Mouse (Mus musculus): ENCODE results near the gene Rnaseh2c. TPM values are rescaled to one million over a fixed set of nuclear protein-coding genes. Genes with fewer than 3 reads are reported as not detected.

The Rnaseh2c gene
- polyA plus RNA-seq, 1 experiment from 2014 or later, result 68.2 TPM

GRCm38 (mm10) chr19:5637069-5638047 lies 35.7 kb downstream of the Rnaseh2c start, which contains the start of gene Rela:
TSS of gene Rela (plus strand) at chr19:5637483.
- WGBS, result under 1% methylated on average over 88 of the region's 109 CpGs

DNA sequence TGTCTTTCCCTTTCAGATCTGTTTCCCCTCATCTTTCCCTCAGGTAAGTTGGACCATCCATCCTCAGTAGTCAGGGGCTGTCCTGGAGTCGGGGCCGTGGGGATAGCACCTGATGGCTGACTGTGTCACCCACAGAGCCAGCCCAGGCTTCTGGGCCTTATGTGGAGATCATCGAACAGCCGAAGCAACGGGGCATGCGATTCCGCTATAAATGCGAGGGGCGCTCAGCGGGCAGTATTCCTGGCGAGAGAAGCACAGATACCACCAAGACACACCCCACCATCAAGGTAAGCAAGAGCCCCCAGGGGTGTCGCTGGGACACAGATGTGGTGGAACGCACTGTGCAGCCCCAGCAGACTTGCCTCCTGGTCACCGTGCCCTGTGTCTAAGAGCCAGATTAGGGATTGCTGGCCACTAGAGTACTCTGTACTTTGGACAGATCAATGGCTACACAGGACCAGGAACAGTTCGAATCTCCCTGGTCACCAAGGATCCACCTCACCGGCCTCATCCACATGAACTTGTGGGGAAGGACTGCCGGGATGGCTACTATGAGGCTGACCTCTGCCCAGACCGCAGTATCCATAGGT lies 36.8 kb downstream of the Rnaseh2c start:
- WGBS, result 89% methylated on average over 18 of the region's 18 CpGs
- Histone ChIP-seq H3K9me3 (replicated peaks) (no peaks in the 10 kb centered on the region), H3K4me2 (peak overlapping the region; percentile 91), H3K36me3 (peaks cover 40% of the 10 kb centered on the region), H3K27me3 (replicated peaks) (no peaks in the 10 kb centered on the region), H3K4me1 (peaks cover 32% of the 10 kb centered on the region), H3K4me3 (replicated peaks) (peak overlapping the region; percentile 89), H3K27ac (replicated peaks) (peak overlapping the region; percentile 92), H3K9ac (replicated peaks) (peak overlapping the region; percentile 88)
- ATAC-seq (ENCODE audit: low FRiP score), result no peak

More at GRCm38 (mm10) chr19:5637069-5638047, 35.7 kb downstream of the Rnaseh2c start, which contains the start of gene Rela:
- Histone ChIP-seq H3K27me3 (replicated peaks) (no peaks in the 10 kb centered on the region), H3K9me3 (replicated peaks) (no peaks in the 10 kb centered on the region), H3K27ac (replicated peaks) (peak within 1 kb of the TSS; percentile 92), H3K36me3 (peaks cover 29% of the 10 kb centered on the region), H3K4me3 (replicated peaks) (peak within 1 kb of the TSS; percentile 89), H3K9ac (replicated peaks) (peak within 1 kb of the TSS; percentile 88), H3K4me1 (peaks cover 32% of the 10 kb centered on the region), H3K4me2 (peak within 1 kb of the TSS; percentile 91)
- peak; percentile 89 for ATAC-seq (ENCODE audit: low FRiP score)

GRCm38 (mm10) chr19:5640339-5640738 lies 38.7 kb downstream of the Rnaseh2c start:
- no peak overlapping the region for H3K27ac ChIP-seq (replicated peaks)
- H3K4me3 ChIP-seq (replicated peaks), result no peak overlapping the region
- no peaks in the 10 kb centered on the region for H3K27me3 ChIP-seq (replicated peaks)
- no peaks in the 10 kb centered on the region for H3K9me3 ChIP-seq (replicated peaks)
- 71% methylated on average over 9 of the region's 9 CpGs for WGBS
- H3K4me2 ChIP-seq, result no peak overlapping the region
- peaks cover 58% of the 10 kb centered on the region for H3K36me3 ChIP-seq
- peaks cover 32% of the 10 kb centered on the region for H3K4me1 ChIP-seq
- ATAC-seq (ENCODE audit: low FRiP score), result no peak
- H3K9ac ChIP-seq (replicated peaks), result no peak overlapping the region

GRCm38 (mm10) chr19:5641021-5641420 lies 39.3 kb downstream of the Rnaseh2c start:
- H3K27ac ChIP-seq (replicated peaks), result no peak overlapping the region
- 93% methylated on average over 17 of the region's 17 CpGs for WGBS
- no peak for ATAC-seq (ENCODE audit: low FRiP score)

DNA sequence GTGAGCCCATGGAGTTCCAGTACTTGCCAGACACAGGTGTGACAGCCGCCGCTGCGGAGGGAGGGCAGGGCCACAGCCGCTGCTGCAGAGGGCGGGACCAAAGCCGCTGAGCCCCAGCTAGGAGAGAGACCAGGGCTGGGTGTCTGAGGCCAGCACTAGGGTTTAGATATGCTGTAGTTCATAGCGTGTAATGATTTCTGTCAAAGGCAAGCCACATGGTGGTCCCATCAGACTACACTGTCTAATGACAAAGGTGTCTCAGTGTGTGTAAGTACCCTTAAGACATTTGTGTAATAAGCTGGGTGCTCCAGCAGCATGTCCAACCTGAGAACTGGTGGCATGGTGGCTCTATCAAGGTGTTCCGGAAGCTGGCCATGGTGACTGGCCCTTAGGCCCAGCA lies 40.0 kb downstream of the Rnaseh2c start:
- Histone ChIP-seq H3K9me3 (replicated peaks) (no peaks in the 10 kb centered on the region), H3K9ac (replicated peaks) (no peak overlapping the region), H3K4me2 (no peak overlapping the region), H3K4me3 (replicated peaks) (no peak overlapping the region), H3K4me1 (peaks cover 26% of the 10 kb centered on the region), H3K27ac (replicated peaks) (no peak overlapping the region), H3K36me3 (peaks cover 70% of the 10 kb centered on the region), H3K27me3 (replicated peaks) (no peaks in the 10 kb centered on the region)
- no peak for ATAC-seq (ENCODE audit: low FRiP score)
- 88% methylated on average over 8 of the region's 8 CpGs for WGBS

More at GRCm38 (mm10) chr19:5641021-5641420, 39.3 kb downstream of the Rnaseh2c start:
- H3K36me3 ChIP-seq, result peaks cover 65% of the 10 kb centered on the region
- no peak overlapping the region for H3K4me2 ChIP-seq
- H3K4me3 ChIP-seq (replicated peaks), result no peak overlapping the region
- H3K27me3 ChIP-seq (replicated peaks), result no peaks in the 10 kb centered on the region
- H3K9ac ChIP-seq (replicated peaks), result no peak overlapping the region
- no peaks in the 10 kb centered on the region for H3K9me3 ChIP-seq (replicated peaks)
- peaks cover 32% of the 10 kb centered on the region for H3K4me1 ChIP-seq

DNA sequence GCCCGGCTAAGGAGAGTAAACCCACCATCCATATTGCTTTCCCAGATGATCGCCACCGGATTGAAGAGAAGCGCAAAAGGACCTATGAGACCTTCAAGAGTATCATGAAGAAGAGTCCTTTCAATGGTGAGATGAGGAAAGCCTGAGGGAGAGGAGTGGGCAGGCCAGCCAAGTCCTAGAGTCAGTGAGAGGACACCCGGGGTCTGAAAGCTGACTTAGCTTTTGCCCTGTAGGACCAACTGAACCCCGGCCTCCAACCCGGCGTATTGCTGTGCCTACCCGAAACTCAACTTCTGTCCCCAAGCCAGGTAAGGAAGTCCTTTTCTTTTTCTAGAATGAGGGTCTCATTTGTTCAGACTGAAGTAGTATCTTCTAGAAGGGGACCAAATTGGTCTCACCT lies 43.6 kb downstream of the Rnaseh2c start:
- Histone ChIP-seq H3K9me3 (replicated peaks) (no peaks in the 10 kb centered on the region), H3K4me3 (replicated peaks) (no peak overlapping the region), H3K9ac (replicated peaks) (no peak overlapping the region), H3K4me2 (no peak overlapping the region), H3K36me3 (peaks cover 77% of the 10 kb centered on the region), H3K27me3 (replicated peaks) (no peaks in the 10 kb centered on the region), H3K27ac (replicated peaks) (no peak overlapping the region), H3K4me1 (peaks cover 20% of the 10 kb centered on the region)
- WGBS, result 97% methylated on average over 9 of the region's 9 CpGs
- ATAC-seq (ENCODE audit: low FRiP score), result no peak

DNA sequence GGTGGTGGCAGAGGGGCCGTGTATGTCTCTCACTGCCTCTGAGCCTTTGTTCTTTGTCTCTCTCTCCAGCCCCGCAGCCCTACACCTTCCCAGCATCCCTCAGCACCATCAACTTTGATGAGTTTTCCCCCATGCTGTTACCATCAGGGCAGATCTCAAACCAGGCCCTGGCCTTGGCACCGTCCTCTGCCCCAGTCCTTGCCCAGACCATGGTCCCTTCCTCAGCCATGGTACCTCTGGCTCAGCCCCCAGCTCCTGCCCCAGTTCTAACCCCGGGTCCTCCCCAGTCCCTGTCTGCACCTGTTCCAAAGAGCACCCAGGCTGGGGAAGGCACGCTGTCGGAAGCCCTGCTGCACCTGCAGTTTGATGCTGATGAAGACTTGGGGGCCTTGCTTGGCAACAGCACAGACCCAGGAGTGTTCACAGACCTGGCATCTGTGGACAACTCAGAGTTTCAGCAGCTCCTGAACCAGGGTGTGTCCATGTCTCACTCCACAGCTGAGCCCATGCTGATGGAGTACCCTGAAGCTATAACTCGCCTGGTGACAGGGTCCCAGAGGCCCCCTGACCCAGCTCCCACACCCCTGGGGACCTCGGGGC lies 45.2 kb downstream of the Rnaseh2c start:
- H3K4me2 ChIP-seq, result no peak overlapping the region
- H3K27me3 ChIP-seq (replicated peaks), result no peaks in the 10 kb centered on the region
- H3K4me3 ChIP-seq (replicated peaks), result no peak overlapping the region
- no peaks in the 10 kb centered on the region for H3K9me3 ChIP-seq (replicated peaks)
- peaks cover 17% of the 10 kb centered on the region for H3K4me1 ChIP-seq
- H3K36me3 ChIP-seq, result peaks cover 73% of the 10 kb centered on the region
- WGBS, result 86% methylated on average over 8 of the region's 8 CpGs
- no peak overlapping the region for H3K27ac ChIP-seq (replicated peaks)
- H3K9ac ChIP-seq (replicated peaks), result no peak overlapping the region
- ATAC-seq (ENCODE audit: low FRiP score), result no peak

- Histone ChIP-seq H3K4me1 (peaks cover 17% of the 10 kb centered on the region), H3K9me3 (replicated peaks) (no peaks in the 10 kb centered on the region), H3K27ac (replicated peaks) (0 out of 2 replicates have a peak overlapping the region, but pooled peaks have one; percentile 81), H3K4me3 (replicated peaks) (no peak overlapping the region), H3K9ac (replicated peaks) (no peak overlapping the region), H3K4me2 (no peak overlapping the region), H3K36me3 (peaks cover 63% of the 10 kb centered on the region), H3K27me3 (replicated peaks) (no peaks in the 10 kb centered on the region)
- 95% methylated on average over 6 of the region's 6 CpGs for WGBS
- ATAC-seq (ENCODE audit: low FRiP score), result no peak
Observed at GRCm38 (mm10) chr19:5647791-5648190, 46.1 kb downstream of the Rnaseh2c start.

DNA sequence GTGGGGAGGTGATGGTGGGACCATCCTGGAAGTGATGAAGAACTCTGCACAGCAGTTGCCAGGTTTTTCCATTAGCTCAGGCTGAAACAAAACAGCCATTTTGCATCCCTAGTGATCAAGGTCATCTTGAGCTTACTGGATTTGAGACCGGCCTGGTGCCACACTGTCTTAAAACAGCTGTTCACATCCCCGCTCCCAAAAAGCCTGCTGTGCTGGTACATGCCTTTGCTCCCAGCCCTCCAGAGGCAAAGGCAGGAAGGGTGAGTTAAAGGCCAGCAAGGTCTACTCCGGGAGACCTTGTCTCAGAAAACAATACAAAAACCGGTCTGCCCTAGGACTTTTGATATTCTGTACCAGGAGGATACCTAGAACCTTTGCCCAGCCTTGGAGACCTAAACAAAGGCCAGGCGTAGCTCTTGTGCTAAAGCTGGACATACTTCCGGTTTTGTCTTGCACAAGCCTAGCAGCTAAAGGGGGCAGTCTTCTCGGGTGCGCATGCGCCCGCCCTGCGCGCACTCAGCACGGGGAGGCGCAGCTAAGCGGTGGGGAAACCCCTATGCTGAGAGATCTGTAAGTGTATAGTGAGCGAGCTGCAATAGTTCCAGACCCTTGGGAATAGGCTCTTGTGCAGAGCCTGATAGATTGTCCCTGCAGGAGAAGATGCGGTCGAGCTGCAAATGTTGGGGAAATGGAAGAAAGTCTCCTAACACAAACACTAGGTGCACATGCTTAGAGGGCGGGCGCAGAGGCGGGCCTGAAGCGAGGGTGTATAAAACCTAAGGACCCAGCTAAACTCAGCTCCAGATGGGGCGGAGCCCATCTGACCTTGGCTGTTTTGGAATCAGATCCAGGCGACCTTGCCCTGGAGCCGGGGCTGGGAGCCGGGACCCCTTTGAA lies 47.0 kb downstream of the Rnaseh2c start:
- Histone ChIP-seq H3K4me2 (peak overlapping the region; percentile 63), H3K4me1 (peaks cover 17% of the 10 kb centered on the region), H3K36me3 (peaks cover 56% of the 10 kb centered on the region), H3K9ac (replicated peaks) (peak overlapping the region; percentile 39), H3K27me3 (replicated peaks) (peaks cover 9% of the 10 kb centered on the region), H3K9me3 (replicated peaks) (no peaks in the 10 kb centered on the region), H3K4me3 (replicated peaks) (peak overlapping the region; percentile 29), H3K27ac (replicated peaks) (peak overlapping the region; percentile 81)
- peak; percentile 92 for ATAC-seq (ENCODE audit: low FRiP score)
- WGBS, result 14% methylated on average over 26 of the region's 26 CpGs

DNA sequence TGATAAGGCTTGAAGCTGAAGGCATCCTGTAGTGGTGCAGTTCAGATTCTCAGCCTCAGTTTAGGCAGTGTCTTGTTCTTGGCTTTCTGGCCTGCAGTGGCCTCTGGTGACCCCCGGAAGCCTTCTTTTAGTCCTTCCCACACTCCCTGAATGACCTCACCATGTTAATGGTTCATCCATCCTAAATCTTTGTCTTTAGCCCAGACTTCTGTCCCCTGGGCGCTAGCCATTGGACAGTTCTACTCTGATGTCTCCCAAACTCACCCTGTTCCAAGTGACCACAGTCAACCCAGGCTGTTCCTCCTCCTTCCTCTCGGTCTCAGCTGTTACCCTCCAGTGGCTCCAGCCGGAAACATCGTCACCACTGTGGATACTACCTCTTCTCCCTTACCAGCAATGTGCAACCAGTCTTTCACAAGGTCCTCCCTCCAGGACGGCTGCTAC lies 47.6 kb downstream of the Rnaseh2c start:
- peak; percentile 32; the same call in 1 of the 2 replicates for ATAC-seq (ENCODE audit: low FRiP score)
- peaks cover 24% of the 10 kb centered on the region for H3K4me1 ChIP-seq
- H3K4me3 ChIP-seq (replicated peaks), result peak overlapping the region; percentile 29
- H3K9me3 ChIP-seq (replicated peaks), result no peaks in the 10 kb centered on the region
- peak overlapping the region; percentile 63 for H3K4me2 ChIP-seq
- H3K36me3 ChIP-seq, result peaks cover 49% of the 10 kb centered on the region
- H3K27me3 ChIP-seq (replicated peaks), result peaks cover 15% of the 10 kb centered on the region
- peak overlapping the region; percentile 39 for H3K9ac ChIP-seq (replicated peaks)
- peak overlapping the region; percentile 81 for H3K27ac ChIP-seq (replicated peaks)
- 69% methylated on average over 6 of the region's 6 CpGs for WGBS
